Mouse (Mus musculus): ENCODE data around the gene Aaed1.
"Not testable (repeated sequence)": the region's sequence is repeated elsewhere in the genome, so short reads cannot be mapped to it uniquely, and the experiment has no call there.

Gene Aaed1

DNA sequence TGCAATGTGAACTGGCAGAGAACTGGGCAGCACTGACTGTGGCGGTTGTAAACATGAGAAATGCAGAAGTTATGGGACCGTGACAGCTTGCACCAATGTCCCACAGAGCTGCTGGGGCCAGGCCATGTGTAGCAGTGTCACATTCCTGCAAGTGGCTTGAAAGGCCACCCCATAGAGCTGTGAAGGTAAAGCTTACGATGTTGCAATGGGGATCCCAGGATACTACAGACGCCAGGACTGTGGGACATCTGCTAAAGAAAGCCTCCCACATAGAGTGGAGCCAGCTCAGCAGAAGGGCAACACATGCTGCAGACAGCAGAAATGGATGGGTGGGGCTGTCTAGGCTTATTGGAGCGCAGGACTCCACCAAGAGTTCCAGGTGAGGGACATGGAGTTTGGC is 5.0 kb downstream of the Aaed1 start:
- no peak for DNase-seq (ENCODE audit: low spot score in 2 of 2)

DNA sequence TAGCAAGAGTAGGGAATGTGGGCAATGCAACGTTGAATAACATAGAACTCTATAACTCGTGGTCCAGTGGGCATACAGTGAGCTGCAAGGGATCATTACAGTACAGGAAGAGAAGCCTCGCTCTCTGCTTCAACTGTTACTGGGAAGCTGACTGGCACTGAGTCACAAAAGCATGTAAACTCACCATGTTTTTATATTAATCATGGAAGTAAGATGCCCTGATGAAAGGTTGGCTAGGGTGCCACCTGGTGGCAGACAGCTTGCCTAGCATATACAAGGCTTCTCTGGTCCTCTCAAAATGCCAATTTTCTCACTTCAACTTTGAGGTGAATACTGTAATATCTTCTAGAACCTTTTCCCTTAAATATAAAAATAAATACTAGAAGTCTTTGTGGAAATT is 6.4 kb downstream of the Aaed1 start:
- DNase-seq (ENCODE audit: low spot score in 2 of 2), result peak in 1 of 2 experiments; percentile 50

DNA sequence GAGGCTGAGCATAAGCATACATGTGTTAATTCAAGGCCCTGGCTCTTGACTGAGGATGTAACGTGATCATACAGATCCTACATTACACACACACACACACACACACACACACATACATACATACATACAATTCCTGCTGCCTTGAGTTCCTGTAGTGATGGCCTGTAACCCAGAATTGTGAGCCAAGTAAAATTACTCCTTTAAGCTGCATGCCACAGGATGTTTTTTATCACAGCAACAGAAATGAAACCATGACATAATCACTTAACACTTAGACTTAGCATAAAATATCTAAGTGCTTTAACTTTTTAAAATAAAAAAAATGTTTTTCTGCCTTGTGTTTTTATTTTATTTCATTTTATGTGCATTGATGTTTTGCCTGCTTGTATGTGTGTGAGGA is 13.4 kb downstream of the Aaed1 start:
- DNase-seq (ENCODE audit: low spot score in 2 of 2), result no peak

DNA sequence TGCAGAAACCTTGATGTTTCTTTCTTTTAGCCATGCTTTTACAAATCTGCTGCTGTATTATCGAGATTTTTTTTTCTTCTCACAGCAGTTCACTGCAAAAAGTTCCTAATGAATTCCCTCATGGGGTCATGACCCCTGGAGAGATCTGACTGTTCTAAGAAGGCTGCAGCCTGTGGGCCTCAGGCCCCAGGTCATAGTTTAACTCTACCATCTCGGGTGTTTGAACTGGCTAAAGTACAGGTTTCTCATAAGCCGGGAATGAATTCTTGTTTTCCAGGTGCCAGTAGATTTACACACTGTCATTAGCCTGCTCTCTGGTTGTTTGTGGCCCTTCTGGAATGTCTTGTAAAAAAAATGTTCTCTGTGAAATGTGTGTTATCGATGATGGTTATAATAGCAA is 25.7 kb downstream of the Aaed1 start:
- no peak for DNase-seq (ENCODE audit: low spot score in 2 of 2)

DNA sequence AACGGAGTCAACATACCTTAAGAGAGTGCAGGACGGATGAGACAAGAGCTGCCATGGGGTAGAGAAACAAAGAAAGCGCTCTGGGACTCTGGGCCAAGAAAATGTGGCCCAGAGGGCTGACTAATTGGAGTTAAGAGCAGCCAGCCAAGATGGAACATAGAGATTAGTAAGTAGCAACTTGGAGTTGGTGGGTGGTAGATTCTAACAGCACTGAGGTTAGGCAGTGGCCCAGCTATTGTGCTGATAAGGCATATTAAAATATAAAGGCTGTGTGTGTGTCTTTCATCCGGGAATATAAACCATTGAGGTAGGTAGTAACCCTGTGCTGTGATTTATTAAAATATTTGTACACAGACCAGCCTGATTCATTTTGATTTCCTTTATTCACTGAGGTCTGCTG is 26.2 kb downstream of the Aaed1 start:
- no peak for DNase-seq (ENCODE audit: low spot score in 2 of 2)

DNA sequence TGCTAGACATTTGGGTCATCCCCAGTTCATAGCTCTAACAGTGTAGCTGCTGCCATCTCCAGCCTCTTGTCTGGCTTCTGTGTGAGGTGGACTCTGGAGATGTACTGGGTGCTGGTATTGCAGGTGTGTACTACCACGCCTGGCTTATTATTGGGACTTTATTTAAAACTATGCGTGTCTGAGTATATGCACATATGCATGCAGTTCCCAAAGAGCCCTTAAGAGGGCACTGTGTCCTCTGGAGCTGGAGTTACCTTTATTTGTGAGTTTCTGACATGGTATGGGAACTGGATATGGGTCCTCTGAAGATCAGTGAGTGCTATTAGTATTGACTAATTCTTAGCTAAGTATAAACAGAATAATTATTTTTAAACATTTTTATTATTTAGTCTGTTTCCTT is 27.8 kb downstream of the Aaed1 start:
- DNase-seq (ENCODE audit: low spot score in 2 of 2), result no peak

DNA sequence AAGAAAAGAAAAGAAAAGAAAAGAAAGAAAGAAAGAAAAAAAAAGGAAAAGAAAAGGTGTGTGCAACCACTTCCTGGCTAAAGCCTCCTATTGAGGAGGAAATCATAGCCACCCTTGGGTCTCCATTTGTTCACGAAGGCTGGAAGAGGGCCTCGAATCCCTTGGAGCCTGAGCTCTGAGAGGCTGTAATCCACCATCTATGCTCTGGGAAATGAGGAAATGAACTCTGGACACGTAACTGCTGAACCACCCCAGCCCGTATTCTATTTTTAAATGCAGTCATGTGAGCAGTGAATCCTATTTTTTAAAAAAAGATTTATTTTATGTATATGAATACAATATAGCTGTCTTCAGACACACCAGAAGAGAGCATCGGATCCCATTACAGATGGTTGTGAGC is 31.6 kb downstream of the Aaed1 start:
- no peak for DNase-seq (ENCODE audit: low spot score in 2 of 2)

DNA sequence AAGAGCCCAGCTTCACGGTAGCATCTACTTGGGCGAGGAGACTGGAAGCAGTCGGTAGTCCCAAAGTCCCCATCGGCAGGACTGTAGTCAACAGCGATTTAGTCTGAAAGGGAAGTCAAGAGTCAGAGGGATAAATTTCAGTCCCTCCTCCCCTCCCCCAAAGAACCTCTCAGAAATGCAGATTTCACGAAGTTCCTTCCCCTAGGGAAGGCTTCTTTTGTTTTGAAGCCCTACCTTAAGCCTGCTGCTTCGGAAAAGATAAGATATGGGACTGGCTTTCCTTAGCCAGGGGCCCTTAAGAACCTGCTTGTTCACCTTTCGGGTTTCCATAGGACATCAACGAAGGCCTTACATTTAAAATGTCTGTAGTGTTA is 36.8 kb downstream of the Aaed1 start:
- DNase-seq (ENCODE audit: low spot score in 2 of 2), result no peak

DNA sequence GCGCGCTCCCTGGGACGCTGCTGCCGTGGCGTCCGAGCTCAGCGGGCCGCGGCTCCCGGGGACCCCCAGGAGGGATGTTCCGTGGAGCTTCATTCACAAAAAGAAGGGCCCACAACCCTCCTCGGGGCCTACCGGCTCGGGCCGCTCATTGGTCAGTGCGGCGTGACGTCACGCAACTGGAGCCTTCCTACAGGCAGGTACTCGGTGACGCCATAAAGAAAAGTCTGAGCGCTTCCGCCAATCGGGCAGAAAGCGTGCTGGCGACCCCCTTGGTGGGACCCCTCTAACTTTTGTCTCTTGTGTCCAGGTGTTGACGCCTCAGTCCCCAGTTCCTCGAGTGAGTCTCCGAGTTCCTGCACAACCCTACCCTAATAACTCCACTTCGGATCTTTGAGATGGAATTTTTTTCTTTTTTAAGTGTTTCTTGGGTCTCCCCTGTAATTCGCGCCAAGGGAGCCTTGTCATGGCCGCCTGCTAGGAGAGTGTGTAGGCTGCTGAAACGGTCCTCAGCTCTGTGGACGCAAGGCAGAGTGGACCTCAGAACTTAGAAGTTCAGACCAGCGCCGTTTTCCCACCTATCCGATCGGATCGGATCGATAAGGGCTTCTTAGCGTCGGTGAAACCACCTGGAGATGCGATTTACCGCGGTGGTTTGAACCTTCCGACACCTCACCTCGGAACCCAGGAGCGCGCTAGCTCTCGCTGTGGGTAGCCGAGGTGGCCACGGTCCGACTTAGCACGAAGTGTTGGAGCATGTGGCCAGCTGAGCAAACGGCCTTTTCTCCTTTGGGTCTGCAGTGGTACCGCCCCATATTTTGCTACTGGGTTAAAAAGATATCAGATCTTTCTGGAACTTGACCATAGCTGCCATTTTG is 37.4 kb downstream of the Aaed1 start, which contains the start of gene Cdc14b:
TSS of gene Cdc14b (minus strand) at position 412 of the 875 bp plus-strand sequence.
- peak; percentile 36 to 55 for DNase-seq (ENCODE audit: low spot score in 2 of 2)

DNA sequence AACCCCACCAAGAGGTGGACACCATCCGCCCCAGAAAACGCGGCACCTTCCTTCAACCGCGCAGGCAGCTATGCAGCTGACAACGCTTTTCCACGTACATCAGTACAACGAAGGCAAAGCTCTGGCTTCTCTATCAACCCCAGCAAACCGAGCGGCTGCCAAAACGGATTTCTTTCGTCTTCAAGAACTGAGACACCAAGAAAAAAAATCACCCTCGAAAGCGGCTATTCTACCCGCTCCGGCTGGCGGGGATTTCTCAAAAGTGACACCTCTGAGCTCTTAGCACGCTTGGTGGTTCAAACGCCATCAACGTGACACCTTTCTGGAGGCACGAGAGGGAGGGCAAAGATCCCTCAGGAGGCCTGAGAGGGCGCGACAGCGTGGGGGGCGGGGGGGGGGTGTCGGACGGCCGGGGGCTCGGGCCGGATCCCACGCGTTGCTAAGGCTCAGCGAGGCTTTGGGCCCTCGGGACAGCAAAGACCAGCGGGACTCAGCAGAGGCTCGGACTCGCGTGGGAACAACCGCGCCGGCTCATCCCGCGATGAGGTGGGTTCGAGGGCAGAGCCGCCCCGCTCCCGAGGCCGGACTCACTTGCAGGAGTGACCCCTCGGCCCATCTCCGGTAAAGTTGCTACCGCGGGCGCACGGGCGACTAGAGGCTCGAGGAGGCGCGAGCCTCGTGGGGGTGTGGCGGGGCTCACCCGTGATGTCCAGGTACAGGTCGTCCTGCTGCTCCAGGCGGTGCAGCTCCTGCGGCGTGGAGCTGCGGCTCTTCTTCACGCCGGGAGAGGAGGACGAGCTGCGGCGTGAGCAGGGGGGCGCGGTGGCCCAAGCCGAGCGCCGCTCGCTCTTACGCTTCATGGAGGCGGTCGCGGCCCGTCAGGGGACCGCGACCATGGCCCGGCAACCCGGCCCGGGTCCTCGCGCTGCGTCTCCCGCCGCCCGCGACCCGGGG is 38.3 kb downstream of the Aaed1 start:
- DNase-seq (ENCODE audit: low spot score in 2 of 2), result peak in 1 of 2 experiments; percentile 10

DNA sequence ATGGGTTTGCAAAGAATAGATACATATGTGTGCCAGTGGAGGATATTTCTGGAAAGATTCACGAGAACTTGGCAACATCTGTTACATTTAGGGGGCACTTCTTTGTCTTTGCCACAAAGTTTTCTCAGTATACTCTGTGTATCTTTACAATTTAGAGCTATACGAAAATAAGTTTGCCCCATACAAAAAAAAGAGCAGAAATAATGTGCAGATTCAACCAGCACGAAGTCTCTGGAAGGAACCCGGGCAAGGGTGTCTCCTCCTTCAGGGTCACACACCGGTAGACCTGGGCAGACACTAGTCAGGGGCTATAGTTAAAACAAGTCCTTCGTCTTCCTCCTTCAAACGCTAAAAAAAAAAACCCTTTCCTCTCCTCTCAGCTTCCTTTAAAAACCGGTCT is 39.2 kb downstream of the Aaed1 start:
- no peak for DNase-seq (ENCODE audit: low spot score in 2 of 2)

DNA sequence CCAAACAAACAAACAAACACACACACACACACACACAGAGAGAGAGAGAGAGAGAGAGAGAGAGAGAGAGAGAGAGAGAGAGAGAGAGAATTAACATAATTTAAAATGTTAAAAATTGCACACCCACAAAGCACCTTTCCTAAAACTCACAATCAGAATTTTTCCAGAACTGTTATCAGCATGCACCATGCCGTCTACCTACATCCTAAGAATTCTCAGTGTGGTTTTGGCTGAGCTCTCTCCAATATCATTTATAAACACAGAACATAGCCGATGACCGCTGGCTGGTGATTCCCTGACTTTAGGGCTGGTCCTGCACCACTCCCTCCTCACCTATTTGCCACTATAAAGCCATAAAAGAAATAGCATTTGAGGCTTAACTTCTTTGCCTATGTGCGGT is 44.1 kb downstream of the Aaed1 start:
- no peak for DNase-seq (ENCODE audit: low spot score in 2 of 2)

DNA sequence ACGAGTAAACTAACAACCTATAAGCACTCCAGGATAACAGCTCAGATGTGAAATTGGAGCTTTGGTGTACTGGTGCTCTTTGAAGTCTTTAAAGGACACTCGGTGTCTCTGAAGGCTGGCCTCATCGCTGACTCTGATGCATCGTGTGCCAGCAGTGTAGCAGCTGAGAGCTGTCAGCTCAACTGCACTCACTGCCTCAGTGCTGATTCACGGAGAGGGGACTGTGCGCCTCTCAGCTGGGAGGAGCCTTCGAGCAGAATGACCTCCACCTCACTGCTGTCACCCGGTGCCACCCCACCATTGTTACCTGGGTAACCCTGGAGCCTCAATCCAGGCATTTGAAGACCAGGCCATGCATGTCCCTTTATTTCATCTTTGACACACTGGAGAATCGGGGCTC is 45.4 kb downstream of the Aaed1 start:
- DNase-seq (ENCODE audit: low spot score in 2 of 2), result no peak

DNA sequence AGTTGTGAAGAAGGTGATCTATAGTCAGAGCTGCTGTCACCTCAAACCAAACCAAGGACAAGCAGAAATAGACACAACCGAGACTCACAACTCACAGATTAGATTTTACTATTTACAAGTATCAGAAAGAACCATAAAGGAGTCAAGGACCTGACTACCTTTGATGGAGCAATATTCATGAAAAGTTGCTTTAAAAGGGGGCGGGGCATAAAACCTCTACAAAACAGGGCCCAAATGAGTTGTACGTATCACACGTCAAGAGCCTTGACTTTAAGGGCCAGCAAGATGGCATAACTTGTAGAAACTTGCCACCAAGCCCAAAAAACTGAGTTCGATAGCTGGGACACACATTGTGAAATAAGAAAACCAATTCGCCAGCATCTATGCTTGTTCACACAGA is 47.9 kb downstream of the Aaed1 start:
- no peak for DNase-seq (ENCODE audit: low spot score in 2 of 2)

DNA sequence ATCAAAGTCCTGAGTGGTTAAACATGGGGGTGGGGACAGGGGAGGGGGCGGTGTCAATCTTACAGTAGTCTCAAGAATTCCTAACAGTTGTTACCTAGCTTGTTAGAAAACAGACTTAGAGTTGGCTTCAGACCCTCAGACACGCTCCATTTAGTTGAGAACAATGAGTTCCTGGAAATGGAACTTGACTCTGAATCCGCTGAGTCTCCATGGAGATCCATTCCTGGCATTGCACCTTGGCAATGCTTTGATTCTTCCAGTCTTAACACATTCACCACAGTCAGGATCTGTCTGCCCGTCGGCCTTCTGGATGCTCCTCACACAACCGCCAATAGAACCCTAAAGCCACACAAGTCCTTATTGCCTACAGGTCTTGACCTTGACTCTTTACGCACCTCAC is 52.6 kb downstream of the Aaed1 start:
- DNase-seq (ENCODE audit: low spot score in 2 of 2), result no peak

DNA sequence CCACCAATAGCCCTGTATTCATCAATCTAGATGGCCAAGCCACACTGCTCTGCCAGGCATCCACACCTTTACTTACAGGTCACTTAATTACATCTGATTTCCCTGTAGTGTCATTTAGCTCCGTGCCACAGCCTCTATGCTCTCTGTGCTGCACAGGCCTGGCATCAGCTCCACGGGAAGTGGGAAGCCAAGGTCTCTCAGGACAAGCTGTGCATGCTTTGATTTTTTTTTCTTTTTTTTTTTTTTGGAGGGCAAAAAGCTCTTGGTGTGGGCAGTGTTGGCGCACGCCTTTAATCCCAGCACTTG is 54.0 kb downstream of the Aaed1 start:
- peak in 1 of 2 experiments; percentile 3 for DNase-seq (ENCODE audit: low spot score in 2 of 2)

DNA sequence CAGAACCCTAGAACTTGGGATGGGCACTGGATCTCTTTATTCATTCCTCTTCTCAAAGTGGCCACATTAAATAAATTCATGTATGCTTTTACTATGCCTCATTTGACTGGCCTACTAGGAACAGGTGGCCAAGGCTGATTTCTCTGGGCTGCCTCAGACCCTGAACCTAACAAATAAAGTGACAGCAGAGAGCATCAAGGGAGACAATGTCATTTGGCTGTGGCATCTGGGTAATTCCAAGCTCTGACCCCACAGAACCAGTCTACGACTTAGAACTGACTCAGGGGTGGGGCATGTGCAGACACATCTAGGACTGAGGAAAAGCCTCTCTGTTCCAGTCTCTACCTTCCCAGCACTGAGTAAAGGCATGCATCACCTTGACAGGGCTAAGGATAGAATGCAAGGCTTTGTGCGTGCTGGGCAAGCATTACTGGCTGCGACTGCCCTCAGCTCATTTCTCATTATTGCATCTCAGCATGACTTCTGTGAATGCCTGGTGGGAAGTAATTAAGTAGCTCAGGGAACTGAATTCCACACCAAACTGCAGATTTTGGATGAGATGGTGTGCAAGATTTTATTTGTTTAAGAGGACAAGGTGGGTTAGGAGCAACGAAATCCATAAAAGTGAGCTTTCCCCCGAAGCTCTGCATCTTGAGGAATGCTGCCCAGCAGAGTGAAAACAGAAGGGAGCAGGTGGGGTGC is 54.5 kb downstream of the Aaed1 start:
- DNase-seq (ENCODE audit: low spot score in 2 of 2), result no peak

DNA sequence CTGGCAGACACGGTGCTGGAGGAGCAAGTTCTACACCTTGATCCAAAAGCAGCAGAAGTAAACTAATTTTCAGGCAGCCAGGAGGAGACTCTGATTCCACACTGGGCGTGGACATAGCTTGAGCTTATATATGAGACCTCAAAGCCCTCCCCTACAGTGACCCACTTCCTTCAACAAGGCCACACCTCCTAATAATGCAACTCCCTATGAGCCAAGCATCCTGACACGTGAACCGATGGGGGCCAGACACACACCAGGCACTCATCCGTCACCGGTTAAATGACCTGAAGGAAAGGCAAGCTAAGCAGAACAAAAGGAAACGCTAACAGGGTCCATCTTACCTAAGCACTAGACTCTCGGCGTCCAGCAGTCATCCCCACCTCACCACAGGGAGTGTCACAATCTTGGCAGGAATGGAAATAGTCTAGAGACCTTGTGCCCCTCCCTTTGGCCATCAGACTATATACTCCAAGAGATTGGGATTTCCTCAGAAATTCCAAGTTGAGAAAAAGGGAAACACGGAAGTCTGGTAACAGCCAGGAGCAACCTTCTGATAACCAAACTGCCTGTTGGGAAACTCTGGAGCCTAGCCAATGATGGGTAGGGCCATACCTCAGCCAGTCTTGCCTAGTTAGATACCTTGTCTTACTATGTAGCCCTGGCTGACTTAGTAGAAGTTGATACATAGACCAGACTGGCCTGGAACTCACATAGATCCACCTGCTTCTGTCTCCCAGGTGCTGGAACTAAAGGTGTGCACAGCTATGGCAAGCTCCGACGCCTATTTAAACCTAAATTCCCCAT is 55.3 kb downstream of the Aaed1 start:
- DNase-seq (ENCODE audit: low spot score in 2 of 2), result no peak

DNA sequence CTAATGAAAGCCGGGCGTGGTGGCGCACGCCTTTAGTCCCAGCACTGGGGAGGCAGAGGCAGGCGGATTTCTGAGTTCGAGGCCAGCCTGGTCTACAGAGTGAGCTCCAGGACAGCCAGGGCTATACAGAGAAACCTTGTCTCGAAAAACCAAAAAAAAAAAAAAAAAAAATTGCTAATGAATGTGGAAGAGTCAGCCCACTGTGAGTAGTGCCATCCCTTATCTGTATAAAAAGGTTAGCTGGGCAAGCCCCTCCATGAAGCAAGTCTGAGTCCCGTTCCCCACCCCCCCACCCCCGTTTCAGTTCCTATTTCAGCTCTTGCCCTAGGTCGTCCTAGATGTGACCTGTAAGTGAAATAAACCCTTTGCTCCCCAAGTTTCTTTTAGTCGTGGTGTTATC is 58.3 kb downstream of the Aaed1 start:
- DNase-seq (ENCODE audit: low spot score in 2 of 2), result not testable (repeated sequence)

DNA sequence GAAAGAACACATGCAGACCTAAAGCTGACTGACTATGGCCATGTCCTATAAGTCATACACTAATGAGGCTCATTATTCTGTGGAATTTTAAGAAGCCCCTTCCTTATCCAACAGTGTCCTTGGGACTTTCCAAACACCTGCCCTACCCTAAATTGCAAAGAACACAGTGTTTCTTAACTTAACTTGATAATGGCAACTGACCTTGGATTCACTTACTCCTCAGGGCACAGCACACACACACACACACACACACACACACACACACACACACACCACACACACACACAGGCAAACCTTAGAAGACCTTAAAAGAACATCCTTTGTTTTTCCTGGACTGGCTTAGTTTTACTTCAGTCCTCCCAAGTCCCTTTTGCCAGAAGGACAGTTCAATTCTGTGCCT is 58.8 kb downstream of the Aaed1 start:
- no peak for DNase-seq (ENCODE audit: low spot score in 2 of 2)

DNA sequence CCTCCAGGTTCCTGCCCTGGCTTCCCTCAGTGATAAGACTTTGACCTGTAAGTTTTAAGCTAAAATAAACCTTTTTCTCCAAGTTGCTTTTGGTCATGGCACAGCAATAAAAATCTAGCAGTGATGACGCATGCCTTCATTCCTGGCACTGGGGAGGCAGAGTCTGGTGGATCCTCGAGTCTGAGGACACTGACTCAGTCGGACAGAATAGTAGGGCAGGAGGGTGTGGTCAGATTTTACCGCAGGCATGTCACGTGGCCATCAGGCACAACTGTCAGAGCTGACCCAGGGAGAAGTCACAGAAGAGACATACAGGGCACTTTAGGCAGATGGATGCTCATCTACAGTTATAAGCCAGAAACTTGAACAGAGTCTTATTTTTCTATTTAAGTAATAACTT is 60.4 kb downstream of the Aaed1 start:
- no peak for DNase-seq (ENCODE audit: low spot score in 2 of 2)

Data from cerebellum, postnatal 4 days (tissue).